Mouse (Mus musculus): ENCODE measurements at regions not wholly inside any gene's neighbourhood (a gene's known extent, or its start where the extent isn't known, plus 50 kb on each side); places are given as distances from the start of the nearest gene placed in this dataset.

- no peak for DNase-seq
Measured at GRCm38 (mm10) chr2:45356021-45356420, 238.8 kb upstream of the Zeb2 start.

GRCm38 (mm10) chr2:45351529-45352133 is 234.4 kb upstream of the Zeb2 start:
- no peak for DNase-seq

GRCm38 (mm10) chr2:45346358-45346757 is 229.2 kb upstream of the Zeb2 start:
- no peak for DNase-seq

GRCm38 (mm10) chr2:45339866-45340265 is 222.7 kb upstream of the Zeb2 start:
- no peak for DNase-seq

- DNase-seq: no peak
Measured at GRCm38 (mm10) chr2:45338809-45339208, 221.6 kb upstream of the Zeb2 start.

- DNase-seq: peak; percentile 1
Measured at GRCm38 (mm10) chr2:45316945-45317565, 199.9 kb upstream of the Zeb2 start.

- DNase-seq: no peak
Measured at GRCm38 (mm10) chr2:45287530-45288009, 170.4 kb upstream of the Zeb2 start.

- no peak for DNase-seq
Measured at GRCm38 (mm10) chr2:45283811-45284210, 166.6 kb upstream of the Zeb2 start.

- peak; percentile 75 for DNase-seq
Measured at GRCm38 (mm10) chr2:45279490-45279889, 162.3 kb upstream of the Zeb2 start.

GRCm38 (mm10) chr2:45277602-45278001 is 160.4 kb upstream of the Zeb2 start:
- no peak for DNase-seq

GRCm38 (mm10) chr2:45276703-45277102 is 159.5 kb upstream of the Zeb2 start:
- DNase-seq: no peak

- DNase-seq: no peak
Measured at GRCm38 (mm10) chr2:45270035-45270434, 152.8 kb upstream of the Zeb2 start.

GRCm38 (mm10) chr2:45265819-45266218 is 148.6 kb upstream of the Zeb2 start:
- no peak for DNase-seq

GRCm38 (mm10) chr2:45261949-45262348 is 144.8 kb upstream of the Zeb2 start:
- no peak for DNase-seq

- no peak for DNase-seq
Measured at GRCm38 (mm10) chr2:45258897-45259296, 141.7 kb upstream of the Zeb2 start.

- DNase-seq: no peak
Measured at GRCm38 (mm10) chr2:45256373-45256772, 139.2 kb upstream of the Zeb2 start.

GRCm38 (mm10) chr2:45253936-45254335 is 136.7 kb upstream of the Zeb2 start:
- DNase-seq: no peak

GRCm38 (mm10) chr2:45252321-45252720 is 135.1 kb upstream of the Zeb2 start:
- DNase-seq: no peak

GRCm38 (mm10) chr2:45249658-45250057 is 132.5 kb upstream of the Zeb2 start:
- peak; percentile 56 for DNase-seq

- peak; percentile 39 for DNase-seq
Measured at GRCm38 (mm10) chr2:45246061-45246945, 129.1 kb upstream of the Zeb2 start.

GRCm38 (mm10) chr2:45245506-45245905 is 128.3 kb upstream of the Zeb2 start:
- no peak for DNase-seq

GRCm38 (mm10) chr2:45244491-45244890 is 127.3 kb upstream of the Zeb2 start:
- no peak for DNase-seq

Data from adrenal gland, adult 2 months (tissue).